Mouse (Mus musculus) kidney, adult 8-10 months (tissue): ENCODE data around the gene Gm20219.

Experiments
- DNase-seq, 2 experiments: peaks; one replicate each; pipeline ENCODE4 v3.0.0; 2022

Gene Gm20219

GRCm38 (mm10) chr17:56552781-56553363, 1.3 kb downstream of the Gm20219 start:
- peak; percentile 38 to 67 for DNase-seq

GRCm38 (mm10) chr17:56551841-56552581, 2.2 kb downstream of the Gm20219 start:
- DNase-seq: no peak

GRCm38 (mm10) chr17:56550784-56551475, 3.3 kb downstream of the Gm20219 start:
- DNase-seq: no peak

- DNase-seq: no peak
Observed at GRCm38 (mm10) chr17:56548605-56549105, 5.5 kb downstream of the Gm20219 start.

GRCm38 (mm10) chr17:56547846-56548604, 6.2 kb downstream of the Gm20219 start:
- no peak for DNase-seq

GRCm38 (mm10) chr17:56547116-56547845, 6.9 kb downstream of the Gm20219 start:
- DNase-seq: no peak

GRCm38 (mm10) chr17:56546576-56546975, 7.6 kb downstream of the Gm20219 start:
- DNase-seq: no peak

GRCm38 (mm10) chr17:56545945-56546344, 8.2 kb downstream of the Gm20219 start:
- DNase-seq: no peak

GRCm38 (mm10) chr17:56544699-56545387, 9.3 kb downstream of the Gm20219 start:
- DNase-seq: no peak

GRCm38 (mm10) chr17:56543684-56544224, 10.4 kb downstream of the Gm20219 start:
- DNase-seq: no peak

GRCm38 (mm10) chr17:56542736-56543135, 11.5 kb downstream of the Gm20219 start:
- DNase-seq: no peak

GRCm38 (mm10) chr17:56540562-56540975, 13.6 kb downstream of the Gm20219 start:
- no peak for DNase-seq

- DNase-seq: no peak
Observed at GRCm38 (mm10) chr17:56537912-56538311, 16.3 kb downstream of the Gm20219 start.

GRCm38 (mm10) chr17:56536874-56537273, 17.3 kb downstream of the Gm20219 start:
- DNase-seq: no peak

GRCm38 (mm10) chr17:56536192-56536591, 18.0 kb downstream of the Gm20219 start:
- no peak for DNase-seq

- DNase-seq: no peak
Observed at GRCm38 (mm10) chr17:56524943-56525342, 29.2 kb downstream of the Gm20219 start.

- no peak for DNase-seq
Observed at GRCm38 (mm10) chr17:56522744-56523143, 31.4 kb downstream of the Gm20219 start.

- no peak for DNase-seq
Observed at GRCm38 (mm10) chr17:56515690-56516410, 38.3 kb downstream of the Gm20219 start.

GRCm38 (mm10) chr17:56514916-56515315, 39.3 kb downstream of the Gm20219 start:
- DNase-seq: no peak

- DNase-seq: no peak
Observed at GRCm38 (mm10) chr17:56514330-56514729, 39.9 kb downstream of the Gm20219 start.

GRCm38 (mm10) chr17:56512310-56512709, 41.9 kb downstream of the Gm20219 start, which contains the start of gene Znrf4:
Znrf4 (minus strand) TSS chr17:56512431.
- no peak for DNase-seq
